Mouse (Mus musculus) heart, postnatal 0 days (tissue): Measurements from ENCODE around the gene Cd9. TPM values are rescaled to one million over a fixed set of nuclear protein-coding genes. Genes with fewer than 3 reads are reported as not detected.
A peak's percentile ranks its signal among the peaks of the same experiment; 100 is the strongest.
"Not testable (repeated sequence)": the region's sequence is repeated elsewhere in the genome, so short reads cannot be mapped to it uniquely, and the experiment has no call there.

Experiments
- ATAC-seq: fragments of 200-750 bp; cut with Nextera tagmentation; 2 replicates; pipeline ENCODE4 v1.8.0; 2017; ENCODE audit warnings: low read depth, moderate number of reproducible peaks, moderate library complexity; ENCODE audit not compliant: insufficient read depth
- DNase-seq: peaks from one replicate; pipeline ENCODE4 v3.0.0-alpha.2; 2016; ENCODE audit warnings: low spot score
- H3K27ac ChIP-seq: fragments of 300-500 bp; sonication (generic); 2 replicates; pipeline ENCODE4 v1.5.1; 2014; ENCODE audit warnings: low read depth, mild to moderate bottlenecking
- H3K27me3 ChIP-seq: fragments of 300-500 bp; sonication (generic); 2 replicates; pipeline ENCODE4 v1.6.1; 2014; ENCODE audit warnings: low read length, mixed read lengths; ENCODE audit not compliant: control insufficient read depth, insufficient read depth
- H3K36me3 ChIP-seq: fragments of 300-500 bp; sonication (generic); replicated peaks from 2 replicates; pipeline ENCODE4 v1.6.1; 2014; ENCODE audit warnings: low read length, mixed read lengths; ENCODE audit not compliant: control insufficient read depth, insufficient read depth
- H3K4me1 ChIP-seq: fragments of 300-500 bp; sonication (generic); 2 replicates; pipeline ENCODE4 v1.6.1; 2014; ENCODE audit warnings: antibody characterized with exemption; ENCODE audit not compliant: control insufficient read depth, insufficient read depth
- H3K4me2 ChIP-seq: fragments of 300-500 bp; sonication (generic); 2 replicates; pipeline ENCODE4 v1.6.1; 2014; ENCODE audit warnings: low read depth, mild to moderate bottlenecking, low read length, moderate library complexity
- H3K4me3 ChIP-seq: fragments of 300-500 bp; sonication (generic); 2 replicates; pipeline ENCODE4 v1.5.1; 2014; ENCODE audit warnings: low read depth, low read length
- H3K9ac ChIP-seq: fragments of 300-500 bp; sonication (generic); replicated peaks from 2 replicates; pipeline ENCODE4 v1.6.1; 2014; ENCODE audit warnings: low read depth, low read length, mixed read lengths
- H3K9me3 ChIP-seq: fragments of 300-500 bp; sonication (generic); replicated peaks from 2 replicates; pipeline ENCODE4 v1.6.1; 2016; ENCODE audit warnings: low read length; ENCODE audit not compliant: control insufficient read depth
- CTCF ChIP-seq: IDR thresholded peaks from 2 replicates; pipeline ENCODE4 v1.5.1; 2016; ENCODE audit warnings: antibody characterized with exemption, control low read depth, low read depth
- EP300 ChIP-seq: IDR thresholded peaks from 2 replicates; pipeline ENCODE4 v1.6.1; 2016; ENCODE audit warnings: antibody characterized with exemption, low read depth
- WGBS: fragments of 180-500 bp; shearing (Covaris S2); extraction: QIAGEN DNeasy Blood & Tissue Kit; methylation state at CpG from one replicate; pipeline ENCODE4 v1.1.7; 2014; 5-methylcytosine and 5-hydroxymethylcytosine counted together
- polyA plus RNA-seq: library from polyadenylated mRNA; unstranded; fragments of >200 nt; fragmentation: Nextera tagmentation; extraction: Ambion mirVana; gene quantifications from 2 replicates; pipeline ENCODE4 v1.2.1, GENCODE M21; 2015
- total RNA-seq: library from RNA; depleted of rRNA; stranded (reverse); fragments of >200 nt; gene quantifications from 2 replicates; pipeline ENCODE4 v1.2.3, GENCODE M21; 2014; ENCODE audit warnings: low replicate concordance

Gene Cd9
- total and polyA plus RNA-seq, 2 experiments from 2014 or later, result 51.9 to 99.3 TPM

- Histone ChIP-seq H3K27me3 (peaks cover 18% of the 10 kb centered on the region), H3K4me2 (peak overlapping the region; percentile 81), H3K36me3 (no peaks in the 10 kb centered on the region), H3K27ac (peak overlapping the region; percentile 23; the same call in 1 of the 2 replicates), H3K9me3 (no peaks in the 10 kb centered on the region), H3K4me3 (no peak overlapping the region), H3K4me1 (0 out of 2 replicates have a peak, but pooled peaks cover 6% of the 10 kb centered on the region), H3K9ac (no peak overlapping the region)
- ATAC-seq (no peak), DNase-seq (no peak)
- 72% methylated on average over 10 of the region's 10 CpGs for whole genome bisulfite sequencing
- TF ChIP-seq EP300, result no peak
- TF ChIP-seq CTCF, result no peak
Measured at GRCm38 (mm10) chr6:125491393-125491792, 3.2 kb downstream of the Cd9 start.

- TF ChIP-seq CTCF, result peak; percentile 24
- TF ChIP-seq EP300, result no peak
- Histone ChIP-seq H3K4me3 (no peak overlapping the region), H3K4me1 (peaks cover 15% of the 10 kb centered on the region; the same call in 1 of the 2 replicates), H3K9ac (no peak overlapping the region), H3K9me3 (no peaks in the 10 kb centered on the region), H3K36me3 (no peaks in the 10 kb centered on the region), H3K27ac (peak overlapping the region; percentile 25; the same call in 1 of the 2 replicates), H3K27me3 (peaks cover 12% of the 10 kb centered on the region; the same call in 1 of the 2 replicates), H3K4me2 (no peak overlapping the region)
- 56% methylated on average over 11 of the region's 11 CpGs for WGBS
- ATAC-seq (no peak), DNase-seq (no peak)
Measured at GRCm38 (mm10) chr6:125489881-125490559, 4.6 kb downstream of the Cd9 start.

- H3K4me1 ChIP-seq, result peaks cover 30% of the 10 kb centered on the region
Measured at GRCm38 (mm10) chr6:125485589-125485988, 9.0 kb downstream of the Cd9 start.

GRCm38 (mm10) chr6:125484721-125485120, 9.9 kb downstream of the Cd9 start:
- TF ChIP-seq EP300, result no peak
- no peak for TF ChIP-seq CTCF
- no peak overlapping the region for H3K27ac ChIP-seq
- no peak overlapping the region for H3K4me2 ChIP-seq
- peaks cover 28% of the 10 kb centered on the region for H3K4me1 ChIP-seq
- 84% methylated on average over 2 of the region's 2 CpGs for WGBS
- DNase-seq (no peak), ATAC-seq (no peak)
- H3K27me3 ChIP-seq, result 0 out of 2 replicates have a peak, but pooled peaks cover 2% of the 10 kb centered on the region
- H3K4me3 ChIP-seq, result no peak overlapping the region
- no peaks in the 10 kb centered on the region for H3K36me3 ChIP-seq
- no peaks in the 10 kb centered on the region for H3K9me3 ChIP-seq
- H3K9ac ChIP-seq, result no peak overlapping the region

More at GRCm38 (mm10) chr6:125485589-125485988, 9.0 kb downstream of the Cd9 start:
- Histone ChIP-seq H3K36me3 (no peaks in the 10 kb centered on the region), H3K4me2 (no peak overlapping the region), H3K9ac (no peak overlapping the region), H3K27me3 (0 out of 2 replicates have a peak, but pooled peaks cover 2% of the 10 kb centered on the region), H3K9me3 (no peaks in the 10 kb centered on the region), H3K27ac (no peak overlapping the region), H3K4me3 (no peak overlapping the region)
- DNase-seq (no peak), ATAC-seq (no peak)
- TF ChIP-seq CTCF (no peak), EP300 (no peak)
- 14% methylated on average over 4 of the region's 4 CpGs for WGBS

DNA sequence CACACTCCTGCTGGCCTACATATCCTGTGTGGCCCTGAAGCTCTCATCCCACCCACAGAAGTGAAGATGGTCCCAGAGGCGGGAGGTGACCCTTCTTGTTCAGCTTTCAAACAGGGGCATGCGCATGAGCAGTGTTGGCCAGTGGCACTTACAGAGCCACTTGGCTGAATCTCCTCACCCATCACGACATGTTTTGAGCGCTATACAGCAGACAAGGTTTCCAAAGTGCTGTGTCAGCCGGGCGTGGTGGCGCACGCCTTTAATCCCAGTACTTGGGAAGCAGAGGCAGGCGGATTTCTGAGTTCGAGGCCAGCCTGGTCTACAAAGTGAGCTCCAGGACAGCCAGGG, 10.3 kb downstream of the Cd9 start:
- H3K27me3 ChIP-seq, H3K4me2 ChIP-seq, ATAC-seq, H3K9me3 ChIP-seq, H3K4me3 ChIP-seq, H3K36me3 ChIP-seq, DNase-seq, H3K27ac ChIP-seq, H3K9ac ChIP-seq: not testable (repeated sequence)
- H3K4me1 ChIP-seq, result peaks cover 27% of the 10 kb centered on the region
- 88% methylated on average over 10 of the region's 10 CpGs for WGBS
